Mouse (Mus musculus): ENCODE measurements at regions not wholly inside any gene's neighbourhood (a gene's known extent, or its start where the extent isn't known, plus 50 kb on each side); places are given as distances from the start of the nearest gene placed in this dataset.

GRCm38 (mm10) chr10:39316533-39316932 is 52.1 kb upstream of the Fyn start:
- DNase-seq (ENCODE audit: low read depth): no peak

DNA sequence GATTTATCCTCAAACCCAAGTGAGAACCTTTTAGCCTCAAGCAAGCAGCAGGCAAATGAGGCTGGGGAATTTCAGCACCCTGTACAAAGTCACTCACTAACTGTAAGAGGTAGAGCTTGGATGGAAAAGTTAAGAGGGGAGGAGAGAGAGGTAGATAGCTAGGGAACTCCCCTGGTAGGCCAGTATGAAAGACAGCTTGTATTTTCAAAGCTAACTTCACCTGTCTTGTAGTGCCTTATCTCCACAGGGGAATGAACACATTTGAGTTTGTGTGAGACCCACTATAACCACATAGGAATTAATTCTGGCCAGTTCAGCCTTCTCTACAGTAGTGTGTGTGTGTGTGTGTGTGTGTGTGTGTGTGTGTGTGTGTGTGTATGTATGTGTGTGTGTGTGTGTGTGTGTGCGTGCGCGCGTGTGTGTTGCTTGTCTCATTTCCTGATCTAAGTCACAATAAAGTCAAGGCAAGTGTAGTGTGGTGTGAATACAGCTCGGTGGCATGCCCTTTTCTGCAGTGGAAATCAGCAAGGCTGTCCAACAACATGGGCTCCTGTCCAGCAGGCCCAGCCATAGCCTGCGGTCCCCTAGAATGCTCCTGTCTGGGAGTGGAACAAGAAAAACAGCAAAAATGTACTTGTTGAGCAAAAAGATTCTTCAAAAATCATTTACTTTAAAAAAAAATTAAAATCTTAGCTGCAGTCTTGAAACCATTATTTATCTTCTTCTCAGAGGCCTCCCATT is 53.1 kb upstream of the Fyn start:
- no peak for DNase-seq (ENCODE audit: low read depth)

- DNase-seq (ENCODE audit: low read depth): no peak
These were observed 57.2 kb upstream of the Fyn start for GRCm38 (mm10) chr10:39311501-39311900.

GRCm38 (mm10) chr10:39308535-39308934 is 60.1 kb upstream of the Fyn start:
- no peak for DNase-seq (ENCODE audit: low read depth)

DNA sequence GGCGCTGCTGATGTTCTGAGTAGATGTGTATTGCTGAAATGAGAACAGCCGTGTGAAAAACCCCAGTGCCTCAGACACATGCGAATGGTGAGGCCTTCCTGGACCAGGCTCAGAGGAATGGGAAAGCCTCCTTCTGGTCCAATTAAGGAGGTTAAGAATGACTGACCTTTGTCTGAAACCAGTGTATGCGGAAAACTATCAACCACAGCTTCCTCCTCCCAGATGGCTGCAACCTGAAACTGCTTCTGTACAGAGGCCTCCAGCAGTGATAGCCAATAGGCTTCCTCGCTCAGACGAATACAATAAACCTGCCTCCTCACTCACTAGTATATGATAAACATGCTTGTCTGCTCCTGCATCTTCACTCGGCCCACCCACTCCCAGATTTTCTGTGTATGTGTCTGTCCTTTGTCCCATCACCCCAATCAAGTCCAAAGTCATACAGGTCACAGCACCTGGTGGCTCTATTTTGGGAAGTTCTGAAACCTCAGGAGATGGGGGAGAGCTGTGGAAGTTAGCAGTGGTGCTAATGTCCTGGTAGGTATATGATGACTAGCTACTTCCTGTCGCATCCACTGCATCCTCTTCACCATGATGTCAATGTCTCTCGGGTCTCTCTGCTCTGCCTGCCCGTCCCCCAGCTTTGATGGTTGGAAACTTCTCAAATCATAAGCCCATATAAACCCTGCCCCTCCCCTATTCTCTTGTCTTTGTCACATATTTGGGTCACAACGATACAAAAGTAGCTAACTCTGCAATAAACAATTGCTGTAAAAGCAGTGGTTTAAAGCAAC is 75.8 kb upstream of the Fyn start:
- DNase-seq (ENCODE audit: low read depth): no peak

DNA sequence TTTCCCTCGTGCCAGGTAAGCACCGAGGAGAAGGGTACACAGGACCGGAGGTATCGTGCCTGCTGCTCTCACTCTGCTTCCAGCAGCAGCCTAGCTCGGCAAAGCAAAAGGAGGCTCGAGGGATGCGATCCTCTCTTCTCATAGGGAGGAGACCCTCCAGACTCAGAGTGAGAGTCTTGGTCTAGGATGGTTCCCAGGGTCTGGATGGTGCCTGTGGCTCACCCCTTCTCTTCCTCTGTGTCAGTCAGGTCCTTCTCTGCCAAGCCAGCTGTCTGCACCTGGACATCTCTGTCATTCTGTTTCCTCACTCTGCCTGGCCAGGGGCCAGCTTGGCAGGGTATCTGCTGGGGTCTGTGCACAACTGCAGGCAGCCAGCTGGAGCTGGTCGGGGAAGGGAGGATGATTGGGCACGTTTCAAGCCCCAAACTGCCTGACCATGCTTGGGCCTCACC is 76.9 kb upstream of the Fyn start:
- no peak for DNase-seq (ENCODE audit: low read depth)

DNA sequence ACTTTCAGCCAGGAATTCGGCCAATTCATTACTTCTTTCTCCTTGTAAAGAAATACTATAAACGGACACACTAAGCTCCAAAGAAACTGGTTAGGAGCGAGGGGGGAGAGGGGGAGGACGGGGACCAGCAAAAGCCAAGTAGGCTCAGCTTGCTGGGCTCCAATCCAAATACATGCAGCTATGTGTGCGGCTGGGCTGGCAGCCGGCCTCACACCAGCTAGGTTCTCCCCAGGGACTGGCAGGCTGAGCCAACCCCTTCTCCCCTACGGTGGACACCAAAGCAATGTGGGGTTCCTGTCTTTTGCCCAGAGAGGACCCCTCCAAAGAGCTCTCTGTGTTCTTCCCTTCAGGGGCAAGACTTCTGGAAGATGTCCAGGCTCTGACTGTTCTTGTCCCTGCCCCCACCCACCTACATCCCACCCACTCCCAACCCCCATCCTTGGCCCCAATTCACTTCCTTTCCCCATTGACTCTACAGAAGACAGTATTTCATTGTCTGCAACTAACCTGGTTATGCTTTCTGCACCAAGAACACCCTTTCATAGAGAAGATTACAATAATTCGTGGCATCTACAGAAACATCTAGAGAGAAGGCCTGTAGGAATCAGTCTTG is 77.4 kb upstream of the Fyn start:
- no peak for DNase-seq (ENCODE audit: low read depth)

- DNase-seq (ENCODE audit: low read depth): no peak
These were observed 78.4 kb upstream of the Fyn start for GRCm38 (mm10) chr10:39290245-39290644.

DNA sequence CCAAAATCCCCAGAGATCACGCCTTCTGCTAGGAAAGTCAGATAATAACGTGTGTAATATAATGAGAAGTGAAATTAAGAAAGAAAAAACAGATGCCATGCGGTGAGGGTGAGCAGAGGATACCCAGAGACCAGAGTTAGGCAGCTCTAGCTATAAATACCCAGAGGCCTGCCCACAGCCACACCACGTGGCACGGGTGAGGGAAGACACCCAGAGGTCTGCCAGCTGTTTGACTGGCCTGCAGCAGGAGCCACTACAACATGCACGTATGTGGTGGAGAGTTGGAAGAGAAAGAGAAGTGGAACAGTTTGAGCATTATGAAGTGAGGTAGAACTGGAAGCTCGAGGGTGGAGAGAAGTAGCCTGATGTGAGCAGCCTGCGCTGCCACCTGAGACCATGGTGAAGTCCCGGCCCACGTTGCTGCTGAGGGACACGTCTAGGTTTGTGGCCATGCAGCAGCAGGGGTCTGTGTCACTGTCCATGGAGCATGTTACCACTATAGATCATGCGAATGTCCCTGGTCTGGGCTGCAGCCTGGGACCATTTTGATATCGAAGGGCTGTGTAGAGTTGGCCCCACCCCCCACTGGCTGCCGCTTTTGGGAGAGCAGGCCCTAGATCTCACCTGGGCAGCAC is 88.2 kb upstream of the Fyn start:
- no peak for DNase-seq (ENCODE audit: low read depth)

DNA sequence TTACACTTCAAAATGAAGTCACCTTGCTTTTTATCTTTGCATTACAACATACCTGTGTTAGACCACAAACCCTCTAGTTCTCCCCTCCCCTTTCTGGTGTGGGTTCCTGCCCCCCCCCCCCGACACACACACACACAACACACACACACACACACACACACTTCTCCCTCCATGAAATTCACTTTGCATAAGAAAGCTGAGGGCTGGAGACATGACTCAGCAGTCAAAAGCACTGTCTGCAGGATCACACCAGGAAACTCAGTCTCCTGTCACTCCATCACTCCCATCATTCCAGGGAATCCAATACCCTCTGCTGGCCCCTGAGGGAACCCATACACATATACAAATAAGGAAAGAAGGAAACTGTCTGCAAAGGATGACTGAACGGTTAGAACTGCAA is 94.5 kb upstream of the Fyn start:
- DNase-seq (ENCODE audit: low read depth): no peak

DNA sequence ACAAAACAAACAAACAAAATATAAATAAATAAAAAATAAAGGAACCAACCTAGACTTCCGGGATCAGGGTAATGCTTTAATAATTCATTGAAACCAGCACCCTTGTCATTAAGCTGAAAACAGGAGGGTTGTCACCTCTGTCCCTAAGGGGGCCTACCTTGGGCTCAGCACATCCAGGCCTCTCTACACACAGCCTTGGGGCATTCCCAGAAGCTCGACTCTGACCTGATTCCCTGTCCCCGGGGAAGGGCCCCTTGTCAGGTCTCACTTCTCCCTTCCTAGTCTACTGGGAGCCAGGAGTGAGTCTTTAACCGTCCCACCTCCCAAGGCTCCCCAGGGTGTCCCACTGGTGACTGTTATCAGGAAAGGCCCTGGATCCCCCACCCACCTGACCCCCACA is 95.2 kb upstream of the Fyn start:
- DNase-seq (ENCODE audit: low read depth): no peak

DNA sequence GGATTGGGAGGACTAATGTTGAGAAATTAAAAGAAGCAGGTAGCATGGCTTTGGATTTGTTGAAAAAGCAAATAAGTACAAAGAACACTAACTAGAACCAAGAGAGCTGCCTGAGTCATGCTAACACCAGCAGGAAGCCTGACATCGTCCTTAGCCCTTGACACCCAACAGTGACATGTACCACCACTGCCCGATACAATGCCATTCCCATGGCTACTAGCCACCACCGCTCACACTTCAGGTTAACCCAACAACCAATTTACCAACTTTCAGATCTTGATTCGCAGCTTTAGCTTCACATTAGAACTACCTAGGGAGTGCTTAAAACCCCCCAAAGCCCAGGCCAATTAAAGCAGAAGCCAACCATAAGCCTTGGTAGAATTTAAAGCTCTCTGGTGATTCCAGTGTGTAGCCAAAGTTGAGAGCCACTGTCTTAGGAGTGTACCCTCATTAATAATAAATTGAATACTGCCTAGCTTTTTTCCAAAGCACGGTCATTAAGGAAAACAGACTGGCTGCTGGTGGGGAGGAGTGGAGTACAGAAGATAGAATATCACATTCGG is 96.2 kb upstream of the Fyn start:
- DNase-seq (ENCODE audit: low read depth): no peak

- DNase-seq (ENCODE audit: low read depth): no peak
These were observed 98.2 kb upstream of the Fyn start for GRCm38 (mm10) chr10:39270406-39270805.

DNA sequence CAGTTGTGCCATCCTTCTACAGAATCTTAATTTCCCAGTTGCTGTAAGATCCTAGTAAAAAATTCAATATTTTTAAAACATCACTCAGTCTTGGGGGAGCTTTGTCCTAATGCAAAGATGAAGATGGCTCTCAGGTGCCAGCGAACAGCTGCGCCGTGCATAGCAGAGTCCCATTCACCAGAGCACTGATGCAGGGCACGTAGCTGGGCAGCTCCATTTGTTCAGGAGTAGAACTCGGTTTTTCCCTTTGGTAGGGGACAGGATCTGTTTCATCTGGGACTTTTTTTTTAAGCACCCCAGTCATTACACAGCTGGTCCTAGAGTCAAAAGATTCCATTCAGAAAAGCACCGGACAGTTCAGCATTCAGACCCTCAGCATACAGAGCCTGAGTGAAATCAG is 101.4 kb upstream of the Fyn start:
- no peak for DNase-seq (ENCODE audit: low read depth)

GRCm38 (mm10) chr10:39266482-39266881 is 102.2 kb upstream of the Fyn start:
- DNase-seq (ENCODE audit: low read depth): no peak

DNA sequence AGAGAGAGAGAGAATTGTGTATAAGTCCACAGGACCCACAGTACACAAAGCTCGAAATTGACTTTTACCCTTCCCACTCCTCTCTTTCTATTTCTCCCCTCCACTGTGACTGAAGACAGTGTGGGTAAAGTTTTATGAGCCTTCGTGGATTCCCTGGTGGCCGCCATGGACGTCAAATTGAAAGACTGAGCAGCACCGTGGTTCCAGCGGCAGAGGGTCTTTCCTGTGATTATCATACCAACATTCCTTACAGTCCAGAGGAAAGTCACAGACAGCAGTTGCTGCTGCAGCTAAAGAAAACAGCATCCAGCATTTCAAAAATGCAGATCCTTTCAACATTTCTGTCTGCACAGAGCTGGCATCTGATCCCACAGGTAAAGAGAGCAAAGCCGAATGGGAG is 98.9 kb upstream of the Ccn6 start:
- DNase-seq (ENCODE audit: low read depth): no peak

- DNase-seq (ENCODE audit: low read depth): no peak
These were observed 97.9 kb upstream of the Ccn6 start for GRCm38 (mm10) chr10:39261174-39262145.

DNA sequence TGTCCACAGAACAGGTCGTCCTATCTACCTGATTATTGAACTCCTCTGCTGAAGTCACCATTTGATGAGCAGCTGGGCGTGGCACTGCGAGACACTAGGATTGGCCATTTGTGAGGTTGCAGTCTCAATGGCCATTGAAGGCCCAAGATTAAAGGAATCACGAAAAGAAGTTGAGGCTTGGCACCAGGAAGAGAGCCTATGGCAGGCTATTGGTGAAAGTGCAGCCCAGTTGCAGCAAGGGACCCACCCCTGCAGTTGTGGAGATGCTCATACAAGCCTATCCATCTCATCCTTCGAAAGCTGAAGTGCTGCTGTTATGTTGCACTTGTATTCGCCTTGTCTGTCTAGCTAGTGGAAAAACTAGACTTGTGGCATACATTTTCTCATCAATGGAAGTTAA is 96.5 kb upstream of the Ccn6 start:
- no peak for DNase-seq (ENCODE audit: low read depth)

- DNase-seq (ENCODE audit: low read depth): no peak
These were observed 94.0 kb upstream of the Ccn6 start for GRCm38 (mm10) chr10:39257371-39258154.

- no peak for DNase-seq (ENCODE audit: low read depth)
These were observed 91.0 kb upstream of the Ccn6 start for GRCm38 (mm10) chr10:39254561-39254960.

Measured in c-Kit-positive CD71-positive TER-119-negative erythroid progenitor cells, embryonic 14.5 days (primary cell).